Mouse (Mus musculus) retina, embryonic 14.5 days (tissue): ENCODE results near the gene Snx20.

Source experiments
- DNase-seq: peaks from one replicate; pipeline ENCODE4 v3.0.0-alpha.2; 2015; ENCODE audit warnings: low spot score

The Snx20 gene

DNA sequence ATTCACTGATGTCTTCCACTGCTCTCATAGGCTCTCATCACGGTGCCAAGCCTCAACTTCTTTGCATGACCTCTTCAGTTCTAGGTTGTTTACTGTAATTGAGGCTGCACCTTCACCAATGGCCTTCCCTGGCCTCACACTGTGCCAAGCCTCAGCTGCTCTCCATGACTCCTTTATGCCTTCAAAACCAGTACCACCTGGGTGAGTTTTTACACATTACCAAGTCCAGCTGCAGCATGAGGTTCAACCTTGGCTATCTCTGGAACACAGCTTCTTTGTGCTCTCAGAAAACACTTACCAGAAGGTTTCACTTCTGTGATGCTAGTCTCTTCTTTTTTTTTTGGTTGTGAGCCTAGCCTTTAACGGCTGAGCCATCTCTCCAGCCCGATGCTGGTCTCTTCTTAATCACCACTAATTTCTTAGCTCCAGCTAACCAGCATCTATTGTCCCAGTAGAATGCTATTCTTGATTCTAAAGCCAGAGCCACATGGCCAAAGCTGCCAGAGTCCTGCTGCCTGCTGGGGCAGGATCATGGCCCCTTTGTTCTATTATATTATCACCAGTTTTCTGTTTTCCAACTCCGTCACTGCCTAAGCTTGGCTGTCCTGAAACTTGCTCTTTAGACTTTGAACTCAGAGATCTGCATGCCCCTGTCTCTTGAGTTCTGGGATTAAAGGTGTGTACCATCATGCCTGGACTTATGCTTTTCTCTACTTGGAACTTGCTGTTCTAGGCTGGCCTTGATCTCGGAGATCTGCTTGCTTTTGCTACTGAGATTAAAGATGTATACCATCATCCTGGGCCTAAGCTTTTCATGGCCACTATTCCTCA is 7.0 kb upstream of the Snx20 start:
- DNase-seq, result no peak

DNA sequence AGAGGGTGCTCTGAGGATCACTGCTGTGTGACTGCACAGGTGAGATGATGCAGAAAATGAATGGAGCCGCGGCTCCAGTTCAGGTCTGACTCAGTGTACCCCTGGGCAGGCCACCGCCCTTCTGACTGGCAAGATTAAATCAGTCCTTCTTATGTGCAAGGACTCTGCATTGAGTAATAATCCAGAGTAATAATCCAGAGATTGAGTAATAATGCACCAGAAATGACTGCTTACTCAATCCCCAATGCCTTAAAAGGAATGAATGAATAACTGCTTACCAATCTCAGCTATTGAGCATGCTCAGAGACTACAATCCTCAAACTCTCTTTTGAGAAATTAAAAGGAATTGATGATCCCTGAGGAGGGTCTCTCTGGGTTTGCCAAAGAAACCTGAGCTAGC is 3.0 kb upstream of the Snx20 start:
- DNase-seq, result no peak

DNA sequence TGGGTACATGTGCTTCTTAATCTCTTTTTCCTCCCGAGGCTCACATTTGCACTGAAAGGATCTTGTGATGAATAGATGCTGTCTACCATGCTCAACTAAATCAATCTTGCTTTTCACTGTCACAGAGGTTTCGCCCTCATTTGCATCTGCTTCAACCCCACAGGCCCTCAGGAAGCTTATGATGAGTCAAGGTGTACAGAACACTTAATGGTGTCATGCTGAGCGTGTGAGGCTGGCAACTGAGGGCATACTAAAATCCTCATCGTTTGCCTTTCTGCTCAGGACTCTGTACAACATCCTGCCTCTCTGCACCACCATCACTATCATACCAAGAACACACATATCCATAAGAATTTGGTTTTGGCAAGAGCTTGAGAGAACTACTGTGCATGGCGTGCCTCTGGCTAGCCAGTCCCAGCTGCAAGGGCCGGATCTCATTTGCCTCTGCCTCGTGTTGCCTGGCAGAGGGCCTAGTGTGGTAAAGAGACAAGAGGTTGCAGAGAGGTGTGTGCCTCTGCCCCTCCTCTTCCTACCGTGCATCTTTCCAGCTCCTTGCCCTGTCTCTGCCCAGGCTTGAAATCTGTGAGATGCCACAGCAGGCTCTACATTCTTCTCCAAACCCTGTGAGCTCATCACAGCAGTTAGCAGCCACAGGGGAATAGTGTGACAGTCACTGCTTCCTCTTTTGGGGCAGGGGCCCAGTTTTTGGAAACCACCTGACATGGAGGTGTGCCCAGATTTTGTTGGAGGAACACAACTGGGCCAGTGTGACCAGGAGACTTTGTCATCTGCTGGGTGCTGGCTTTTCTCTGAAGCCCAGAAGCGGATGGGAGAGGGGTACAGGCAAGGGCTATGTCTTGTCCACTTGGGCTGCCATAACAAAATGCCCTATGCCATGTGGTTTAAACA is 1.4 kb upstream of the Snx20 start:
- no peak for DNase-seq

GRCm38 (mm10) chr8:88633343-88633765 is 2.6 kb downstream of the Snx20 start:
- DNase-seq, result no peak

- DNase-seq, result peak; percentile 53
Measured at GRCm38 (mm10) chr8:88631081-88631480, 4.8 kb downstream of the Snx20 start.

GRCm38 (mm10) chr8:88630225-88630624 is 5.7 kb downstream of the Snx20 start:
- DNase-seq, result no peak

DNA sequence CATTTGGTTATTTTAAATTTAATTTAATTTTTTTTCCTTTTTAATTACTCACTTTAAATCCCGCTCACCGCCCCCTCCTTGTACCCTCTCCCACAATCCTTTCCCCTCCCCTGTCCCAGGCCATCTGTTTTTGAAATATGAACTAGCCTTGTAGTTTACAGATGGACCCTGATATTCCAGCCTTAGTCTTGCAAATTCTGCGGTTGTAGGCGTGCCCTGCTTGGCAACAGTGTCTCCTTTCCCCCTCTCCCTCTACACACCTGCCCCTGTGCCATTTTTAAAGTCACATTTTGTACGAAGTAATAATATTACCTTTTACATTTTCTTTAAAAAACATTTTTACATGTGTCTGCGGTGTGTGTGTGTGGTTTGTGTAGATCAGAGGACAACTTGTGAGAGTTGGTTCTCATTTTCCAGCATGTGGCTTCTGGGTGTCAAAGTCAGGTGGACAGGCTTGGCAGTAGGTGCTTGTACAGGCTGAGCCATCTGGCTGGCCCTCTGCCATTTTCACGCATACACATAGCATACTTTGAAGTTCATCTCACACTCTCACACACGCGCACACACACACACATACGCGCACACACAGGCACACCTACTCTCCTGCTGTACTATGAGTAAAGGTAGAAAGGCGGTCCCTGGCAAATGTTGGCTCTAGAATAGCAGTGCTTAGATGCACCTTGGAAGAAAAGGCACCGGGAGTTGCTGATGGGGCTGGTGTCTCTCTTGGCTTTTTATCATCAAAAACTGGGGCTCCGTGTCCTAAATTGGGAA is 7.7 kb downstream of the Snx20 start:
- no peak for DNase-seq

DNA sequence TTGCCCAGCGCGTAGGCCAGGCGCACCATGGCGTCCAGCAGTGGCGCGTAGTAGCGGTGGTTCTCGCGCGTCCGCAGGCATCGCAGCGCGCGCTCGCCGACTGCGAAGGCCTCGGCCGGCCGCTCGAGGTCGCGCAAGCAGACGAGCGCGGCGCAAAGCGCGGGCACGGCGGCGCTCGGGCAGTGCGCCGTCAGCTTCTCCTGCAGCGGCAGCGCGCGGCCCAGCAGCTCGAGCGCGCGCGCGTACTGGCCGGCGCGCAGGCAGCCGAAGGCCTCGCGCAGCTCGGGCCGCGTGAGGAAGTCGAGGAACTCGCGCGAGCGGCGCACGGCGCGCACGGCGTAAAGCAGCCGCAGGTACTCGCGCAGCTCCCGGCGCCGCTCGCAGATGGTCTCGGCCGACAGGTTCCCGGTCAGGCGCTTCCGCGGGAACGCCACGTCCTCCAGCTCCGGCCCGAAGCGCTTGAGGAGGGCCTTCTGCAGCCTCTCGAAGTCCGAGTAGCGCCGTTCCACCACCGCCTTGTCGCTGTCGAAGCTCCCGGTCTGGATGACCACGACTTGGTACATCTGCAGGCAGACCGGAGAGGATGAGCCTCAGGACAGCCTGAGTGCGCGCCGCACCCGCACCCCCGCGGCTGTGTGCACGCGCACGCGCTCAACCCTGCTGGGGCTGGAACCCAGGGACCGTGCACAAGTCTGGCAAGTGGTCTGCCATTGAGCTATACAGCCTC is 8.5 kb downstream of the Snx20 start:
- peak; percentile 90 for DNase-seq

- no peak for DNase-seq
Measured at GRCm38 (mm10) chr8:88626940-88627264, 9.0 kb downstream of the Snx20 start.

DNA sequence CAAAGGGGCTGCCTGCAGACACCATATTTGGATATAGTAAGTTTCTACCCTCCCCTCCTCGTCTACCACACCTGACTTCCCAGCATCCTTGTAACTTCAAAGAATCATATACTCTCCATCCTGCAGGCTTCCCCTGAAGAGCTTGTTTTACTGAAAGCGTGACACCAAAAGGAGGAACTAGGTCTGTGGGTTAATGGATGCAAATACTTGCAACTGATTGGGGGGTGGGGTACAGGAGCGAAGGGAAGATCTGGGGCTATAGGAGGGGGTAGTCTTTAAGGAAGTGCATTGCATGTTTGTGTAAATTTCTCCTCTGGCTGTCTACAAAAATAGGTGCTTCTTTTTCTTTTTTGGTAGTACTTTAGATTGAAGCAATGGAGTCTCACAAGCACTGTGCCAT is 9.5 kb downstream of the Snx20 start:
- DNase-seq, result no peak

- no peak for DNase-seq
Measured at GRCm38 (mm10) chr8:88624276-88624675, 11.7 kb downstream of the Snx20 start.

- DNase-seq, result peak; percentile 35
Measured at GRCm38 (mm10) chr8:88623351-88623750, 12.6 kb downstream of the Snx20 start.

DNA sequence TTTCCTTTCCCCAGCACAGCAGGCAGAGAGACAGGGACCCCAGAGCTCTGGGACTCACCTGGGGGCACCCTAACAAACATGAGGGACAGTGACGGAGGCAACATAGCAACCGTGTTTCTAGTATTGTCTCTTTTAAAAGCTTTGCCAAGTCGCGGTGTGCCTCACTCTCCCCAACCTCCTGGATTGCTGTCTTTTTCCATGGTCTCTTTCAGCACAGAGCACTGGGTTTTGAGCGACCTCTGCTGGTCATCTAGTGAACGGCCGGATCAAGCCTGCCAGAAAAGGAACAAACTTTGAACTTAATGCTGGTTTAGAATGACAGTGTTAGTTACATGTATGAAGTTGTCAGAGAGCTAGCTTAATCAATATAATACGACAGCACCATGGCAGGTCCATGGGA is 14.5 kb downstream of the Snx20 start:
- peak; percentile 86 for DNase-seq

GRCm38 (mm10) chr8:88620931-88621330 is 15.0 kb downstream of the Snx20 start:
- DNase-seq, result no peak

GRCm38 (mm10) chr8:88619513-88619912 is 16.4 kb downstream of the Snx20 start:
- DNase-seq, result no peak

DNA sequence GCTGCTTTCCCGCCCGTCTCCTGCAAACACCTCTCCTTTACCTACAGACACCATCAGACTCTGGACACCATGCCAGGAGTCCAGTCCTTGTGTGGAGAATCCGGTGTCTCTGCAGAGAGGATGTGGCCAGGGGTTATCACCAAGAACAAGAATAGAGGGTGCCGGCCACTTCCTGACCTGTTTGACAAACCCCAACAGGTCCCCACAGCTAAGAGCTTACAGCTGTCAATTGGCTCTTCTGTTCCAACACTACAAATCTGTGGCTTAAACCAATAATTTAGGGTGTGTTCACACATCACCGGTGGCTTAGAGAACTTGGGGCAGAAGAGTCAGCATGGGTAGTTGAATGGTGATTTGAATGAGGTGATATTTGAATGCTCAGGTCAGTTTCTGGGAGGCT is 17.3 kb downstream of the Snx20 start:
- DNase-seq, result no peak

DNA sequence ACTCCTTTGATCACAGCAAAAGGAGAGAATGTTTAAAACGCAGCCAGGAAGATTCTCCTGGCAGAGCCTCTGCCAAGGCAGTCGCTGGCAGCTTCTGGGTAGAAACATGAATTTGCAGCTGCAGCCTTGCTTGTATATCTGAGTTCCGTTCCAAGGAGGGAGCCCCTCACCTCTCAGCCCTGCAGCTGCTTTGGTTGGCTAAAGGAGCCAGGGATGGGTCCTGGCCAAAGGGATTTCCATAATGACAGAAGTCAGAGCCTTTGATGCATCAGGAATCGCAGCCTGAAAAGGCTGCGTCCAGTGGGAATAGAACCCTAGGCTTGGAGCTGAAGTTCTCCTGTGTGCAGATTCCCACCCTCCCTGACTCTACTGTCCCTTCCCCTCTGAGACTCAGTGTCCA is 20.9 kb downstream of the Snx20 start:
- no peak for DNase-seq

- DNase-seq, result no peak
Measured at GRCm38 (mm10) chr8:88610271-88610670, 25.7 kb downstream of the Snx20 start.

GRCm38 (mm10) chr8:88609036-88609435 is 26.9 kb downstream of the Snx20 start:
- no peak for DNase-seq

GRCm38 (mm10) chr8:88605361-88606040 is 30.4 kb downstream of the Snx20 start:
- DNase-seq, result no peak
